Mouse (Mus musculus) spleen, embryonic (tissue): ENCODE measurements around the gene Wfdc12.
"Not testable (repeated sequence)": the region's sequence is repeated elsewhere in the genome, so short reads cannot be mapped to it uniquely, and the experiment has no call there.

Experiments used
- CTCF ChIA-PET: fragments of 350-600 bp; sonication (Branson Sonifier 250); formaldehyde crosslinking; loops from one replicate; lab custom pipeline; 2022; lab: Charles Lee

Gene Wfdc12

GRCm38 (mm10) chr2:164190576-164190975 is at the start of gene Wfdc12:
Gene Wfdc12 (minus strand): TSS chr2:164190608.
- CTCF ChIA-PET: no interaction called here

GRCm38 (mm10) chr2:164238366-164238765 is 48.0 kb upstream of the Wfdc12 start, which contains the start of gene Svs2:
Gene Svs2 (minus strand): TSS chr2:164238466.
- CTCF ChIA-PET: no interaction called here

- CTCF ChIA-PET: no interaction called here
These were observed 42.3 kb upstream of the Wfdc12 start for GRCm38 (mm10) chr2:164232671-164233070.

DNA sequence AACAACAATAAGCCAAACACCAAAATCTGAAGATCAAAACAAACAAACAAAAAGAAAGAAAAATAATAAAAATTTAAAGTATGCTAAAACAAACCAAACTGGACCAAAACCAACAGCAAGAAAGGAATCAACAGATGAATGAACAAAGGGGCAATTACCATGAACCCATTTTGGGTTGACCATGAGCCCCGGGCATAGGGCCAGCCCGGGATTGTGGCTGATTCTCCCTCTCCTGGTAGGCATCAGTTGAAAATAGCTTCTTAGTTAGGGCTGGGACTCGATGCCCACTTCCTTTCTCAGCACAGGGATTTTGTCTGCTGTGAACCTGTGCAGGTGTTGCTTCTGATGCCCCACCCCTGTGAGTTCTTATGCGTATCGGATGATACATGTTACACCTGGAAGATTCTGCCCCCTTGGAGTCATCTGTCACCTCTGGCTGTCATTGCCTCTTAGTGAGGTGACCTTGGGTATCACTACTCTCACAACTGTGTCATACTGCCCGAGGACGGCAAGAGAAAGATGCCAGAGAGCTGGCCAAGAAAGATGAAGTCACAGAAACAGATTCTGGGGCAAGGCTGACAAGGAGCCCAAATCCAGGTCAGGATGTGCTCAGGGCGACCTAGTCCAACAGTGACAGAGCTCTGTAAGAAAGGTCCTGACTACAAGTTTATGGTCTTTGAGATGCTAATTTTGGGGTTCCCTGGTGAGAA is 38.1 kb upstream of the Wfdc12 start:
- CTCF ChIA-PET: no interaction called here

- CTCF ChIA-PET: no interaction called here
These were observed 31.1 kb upstream of the Wfdc12 start, which contains the start of gene Wfdc15b for GRCm38 (mm10) chr2:164221522-164221921. Gene Wfdc15b (minus strand): TSS chr2:164221660.

GRCm38 (mm10) chr2:164219295-164219694 is 28.9 kb upstream of the Wfdc12 start:
- CTCF ChIA-PET: interaction anchor here (0.6 kb wide), 1 partner anchor 24 kb away, joined by 3 read pairs; no protein-coding TSS in a partner anchor

- CTCF ChIA-PET: interaction anchor here (0.6 kb wide), 1 partner anchor 105 kb away, joined by 3 read pairs; no protein-coding TSS in a partner anchor
These were observed 22.3 kb upstream of the Wfdc12 start for GRCm38 (mm10) chr2:164212711-164213110.

DNA sequence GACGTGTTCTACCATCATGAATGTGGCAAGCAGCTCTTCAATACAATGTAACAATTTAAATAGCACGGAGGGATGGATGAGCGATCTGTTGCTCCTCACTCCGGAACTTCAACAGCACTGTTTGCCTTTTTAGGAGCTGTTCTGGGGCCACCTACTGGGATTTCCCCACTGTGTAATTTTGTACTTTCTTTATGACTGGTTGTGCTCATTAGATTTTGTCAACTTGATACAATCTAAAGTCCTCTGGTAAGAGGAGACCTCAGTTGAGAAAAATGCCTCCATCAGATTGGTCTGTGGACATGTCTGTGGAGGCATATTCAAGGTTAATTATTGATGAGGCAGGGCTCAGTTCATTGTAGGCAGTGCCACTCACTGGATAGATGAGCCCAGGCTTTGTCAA is 20.5 kb upstream of the Wfdc12 start:
- CTCF ChIA-PET: no interaction called here

DNA sequence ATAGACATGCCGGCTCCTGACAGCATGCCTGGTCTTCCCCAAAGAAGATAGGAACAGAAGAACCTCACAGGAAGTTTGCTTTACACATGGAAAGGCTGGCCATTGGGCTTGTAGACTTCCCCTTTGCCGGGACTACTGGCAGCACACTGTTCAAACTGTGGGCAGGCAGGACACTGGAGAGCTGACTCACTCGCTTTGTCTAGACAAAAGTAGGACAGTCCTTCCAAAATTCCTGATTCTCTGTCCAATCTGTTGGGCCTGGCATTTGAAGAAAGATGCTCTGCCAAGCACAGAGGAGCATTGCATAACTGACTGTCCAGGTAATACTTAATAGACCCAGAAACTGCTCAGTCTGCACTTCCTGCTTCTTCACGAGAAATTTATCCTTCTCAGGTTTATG is 16.3 kb upstream of the Wfdc12 start:
- CTCF ChIA-PET: no interaction called here

DNA sequence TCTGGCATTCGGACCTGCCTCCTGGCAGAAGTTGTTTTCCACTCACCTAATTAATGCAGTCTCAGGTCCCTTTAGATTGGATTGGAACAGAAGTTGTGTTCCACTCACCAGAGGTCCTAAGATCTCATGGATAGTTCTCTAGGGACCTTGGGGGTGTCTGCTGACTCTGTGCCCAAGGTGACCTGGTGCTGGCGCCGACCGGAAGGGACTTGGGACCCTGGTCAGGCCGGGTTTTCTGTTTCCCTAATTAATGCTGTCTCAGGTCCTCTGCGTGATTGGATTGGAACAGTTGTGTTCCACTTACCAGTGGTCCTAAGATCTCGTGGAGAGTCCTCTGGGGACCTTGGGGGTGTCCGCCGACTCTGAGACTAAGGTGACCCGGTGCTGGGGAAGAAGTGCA is 15.6 kb upstream of the Wfdc12 start:
- CTCF ChIA-PET: not testable (repeated sequence)

- CTCF ChIA-PET: interaction anchor here (0.7 kb wide), 1 partner anchor 373 kb away, joined by 3 read pairs; no protein-coding TSS in a partner anchor
These were observed 9.4 kb upstream of the Wfdc12 start, which contains the start of gene Wfdc15a for GRCm38 (mm10) chr2:164199626-164200327. Gene Wfdc15a (minus strand): TSS chr2:164200130.

DNA sequence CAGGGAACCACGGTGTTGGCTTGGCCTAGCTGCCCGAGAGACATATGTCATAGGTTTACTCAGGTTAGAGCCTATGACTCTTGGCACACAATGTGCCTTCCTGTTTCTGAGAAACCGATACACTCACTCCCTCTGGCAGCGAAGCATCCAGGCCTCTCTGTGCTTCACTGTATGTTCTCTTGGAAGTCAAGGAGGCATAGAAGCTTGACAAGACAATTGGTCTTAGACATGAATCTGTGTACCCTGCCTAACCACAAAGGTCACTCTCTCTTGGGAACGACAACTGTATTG is 6.2 kb upstream of the Wfdc12 start:
- CTCF ChIA-PET: no interaction called here

GRCm38 (mm10) chr2:164195971-164196699 is 5.7 kb upstream of the Wfdc12 start:
- CTCF ChIA-PET: no interaction called here

GRCm38 (mm10) chr2:164194959-164195630 is 4.7 kb upstream of the Wfdc12 start:
- CTCF ChIA-PET: no interaction called here

DNA sequence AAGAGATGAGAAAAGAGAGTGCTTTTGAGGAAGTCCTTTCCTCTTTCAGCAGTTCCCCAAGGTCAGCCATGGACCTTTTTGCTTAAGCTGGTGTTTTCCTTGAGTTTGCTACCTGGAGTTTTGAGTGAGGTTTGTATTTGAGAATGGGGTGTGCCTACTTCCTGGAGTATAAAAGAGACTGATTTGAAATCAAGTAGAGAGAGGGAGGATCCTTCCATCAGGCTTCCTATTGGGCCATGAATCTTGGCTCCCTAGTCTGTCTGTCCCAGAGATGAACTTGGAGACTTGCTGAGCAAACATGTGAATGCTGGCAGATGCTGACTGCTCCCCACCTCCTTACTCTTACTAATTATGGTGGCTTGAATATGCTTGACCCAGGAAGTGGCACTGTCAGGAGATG is 1.9 kb upstream of the Wfdc12 start:
- CTCF ChIA-PET: no interaction called here

DNA sequence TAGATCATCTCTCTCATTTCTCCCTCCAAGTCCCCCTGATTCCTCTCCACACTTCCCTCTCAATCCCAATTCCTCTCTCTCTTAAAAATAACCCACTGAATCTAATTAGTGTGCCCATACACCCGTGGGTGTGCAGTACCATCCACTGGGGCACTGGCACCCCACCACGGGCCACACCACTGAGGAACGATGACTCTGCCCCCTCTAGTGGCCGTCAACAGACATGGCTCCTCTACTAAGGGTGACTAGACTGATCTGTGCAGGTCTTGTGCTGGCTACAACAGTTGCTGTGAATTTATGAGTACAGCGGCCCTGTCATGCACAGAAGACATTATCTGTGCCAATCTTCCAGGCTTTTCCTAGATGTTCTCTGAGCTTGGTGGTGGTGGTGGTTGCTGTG is 1.7 kb downstream of the Wfdc12 start:
- CTCF ChIA-PET: no interaction called here

GRCm38 (mm10) chr2:164184145-164184719 is 6.2 kb downstream of the Wfdc12 start:
- CTCF ChIA-PET: no interaction called here

DNA sequence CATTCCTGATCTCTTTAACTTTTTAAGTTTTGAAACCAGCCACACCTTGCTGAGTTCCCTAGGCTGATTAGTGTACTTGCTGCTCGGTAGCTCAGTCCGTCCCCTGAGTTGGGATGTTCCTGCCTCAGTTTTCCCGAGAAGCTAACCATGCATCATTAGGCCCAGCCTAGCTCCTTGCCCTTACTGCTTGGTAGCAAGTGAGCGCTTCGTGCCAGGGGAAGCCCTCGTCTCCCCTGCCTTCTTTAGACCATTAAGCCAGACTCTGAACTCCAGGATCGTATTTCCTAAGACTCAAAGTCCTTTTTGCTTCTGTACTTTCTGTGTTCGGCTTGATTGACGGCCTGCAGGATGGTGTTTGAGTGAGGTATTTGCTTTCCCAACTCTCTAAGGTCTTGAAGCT is 7.1 kb downstream of the Wfdc12 start:
- CTCF ChIA-PET: interaction anchor here (0.6 kb wide), 1 partner anchor 15 kb away, joined by 4 read pairs; no protein-coding TSS in a partner anchor

DNA sequence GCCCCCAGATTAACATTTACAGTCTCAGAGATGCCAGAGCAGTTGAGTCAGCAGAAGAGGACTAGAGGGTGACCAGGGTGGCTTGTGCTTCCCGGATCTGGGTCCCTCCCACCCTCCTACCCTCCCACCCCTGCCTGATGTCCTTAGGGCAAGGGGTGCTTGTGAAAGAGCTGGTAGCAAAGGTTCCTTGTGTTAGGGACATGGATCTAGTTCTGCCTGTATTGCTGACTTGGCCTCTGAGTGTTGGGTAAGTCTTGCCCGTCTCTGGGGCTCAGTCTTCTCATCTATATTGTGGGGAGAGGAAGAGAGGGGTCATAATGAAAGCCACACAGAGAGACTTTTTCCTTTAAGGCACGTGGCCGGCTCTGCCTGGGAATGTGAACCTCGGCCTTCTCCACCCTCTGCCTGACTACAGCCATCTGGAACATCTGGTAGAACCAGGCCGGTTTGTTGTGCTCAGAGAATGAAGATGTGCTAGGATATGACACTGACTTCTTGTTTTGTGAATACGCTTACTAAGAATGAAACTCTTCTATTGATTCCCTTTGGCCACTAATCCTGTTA is 7.6 kb downstream of the Wfdc12 start, which contains the start of gene Wfdc5:
Wfdc5 (minus strand) TSS at position 51 of the 564 bp plus-strand sequence.
- CTCF ChIA-PET: interaction anchor here (0.6 kb wide), 1 partner anchor 15 kb away, joined by 4 read pairs; no protein-coding TSS in a partner anchor

GRCm38 (mm10) chr2:164180770-164181169 is 9.6 kb downstream of the Wfdc12 start:
- CTCF ChIA-PET: interaction anchor here (0.8 kb wide), 1 partner anchor 1895 kb away, joined by 4 read pairs; no protein-coding TSS in a partner anchor
